Mouse (Mus musculus) cerebellum, adult 11-12 months (tissue): ENCODE results near the gene Irs2.

Source experiments
- DNase-seq: peaks from one replicate; pipeline ENCODE4 v3.0.0; 2022

The Irs2 gene

DNA sequence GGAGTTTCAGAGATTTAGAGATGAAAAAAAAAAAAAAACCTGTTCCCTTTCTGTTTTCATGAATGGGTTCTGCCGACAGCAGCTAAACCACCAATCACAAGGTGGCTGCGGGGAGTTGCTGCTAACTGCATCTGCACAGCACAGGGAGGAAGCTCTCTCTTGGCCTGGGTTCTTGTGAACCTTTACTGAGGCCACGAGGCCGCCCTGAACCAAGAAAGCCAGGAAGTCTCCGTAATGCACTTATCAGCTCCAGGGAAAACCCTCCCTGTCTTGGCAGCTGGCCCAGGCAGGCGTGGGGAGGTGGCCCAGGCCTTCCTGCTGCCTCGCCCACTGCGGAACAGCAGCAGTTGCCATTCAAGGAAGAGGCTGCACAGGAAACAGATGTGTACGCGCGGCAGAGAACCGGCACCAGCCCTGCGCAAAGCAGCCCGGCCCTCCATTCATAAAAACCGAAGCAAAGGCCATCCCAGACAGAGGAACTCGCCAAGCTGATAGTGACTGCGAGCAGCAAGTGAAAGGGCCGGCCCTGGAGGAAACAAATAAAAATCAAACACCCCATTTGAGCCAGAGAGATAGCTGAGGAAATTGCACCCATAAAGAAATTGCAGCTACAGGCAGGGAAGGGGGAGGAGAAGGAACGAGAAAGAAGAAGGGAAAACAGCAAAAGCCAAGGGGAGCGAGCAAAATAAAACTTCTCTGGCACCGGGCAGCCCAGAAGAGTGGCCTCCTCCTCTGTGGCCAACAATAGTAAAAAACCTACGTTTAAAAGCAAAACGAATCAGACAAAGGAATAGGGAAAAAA lies 62.1 kb downstream of the Irs2 start:
- DNase-seq = no peak

DNA sequence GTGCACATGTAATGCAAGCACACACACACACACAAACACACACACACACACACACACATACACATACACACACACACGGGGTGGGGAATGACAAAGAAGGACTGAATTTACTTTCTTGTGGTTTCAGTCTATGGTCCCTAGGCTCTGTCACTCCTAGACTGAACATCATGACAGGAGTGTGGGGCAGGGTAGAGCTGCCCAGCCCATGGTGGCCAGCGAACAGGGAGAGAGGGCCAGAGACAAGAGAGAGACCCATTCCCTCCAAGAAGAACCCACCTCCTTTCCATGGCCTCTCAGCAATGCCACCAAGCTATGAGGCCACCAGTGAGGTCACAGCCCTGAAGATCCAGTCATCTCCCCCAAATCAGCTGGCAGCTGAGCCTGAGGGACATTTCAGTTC lies 62.8 kb downstream of the Irs2 start:
- no peak for DNase-seq

DNA sequence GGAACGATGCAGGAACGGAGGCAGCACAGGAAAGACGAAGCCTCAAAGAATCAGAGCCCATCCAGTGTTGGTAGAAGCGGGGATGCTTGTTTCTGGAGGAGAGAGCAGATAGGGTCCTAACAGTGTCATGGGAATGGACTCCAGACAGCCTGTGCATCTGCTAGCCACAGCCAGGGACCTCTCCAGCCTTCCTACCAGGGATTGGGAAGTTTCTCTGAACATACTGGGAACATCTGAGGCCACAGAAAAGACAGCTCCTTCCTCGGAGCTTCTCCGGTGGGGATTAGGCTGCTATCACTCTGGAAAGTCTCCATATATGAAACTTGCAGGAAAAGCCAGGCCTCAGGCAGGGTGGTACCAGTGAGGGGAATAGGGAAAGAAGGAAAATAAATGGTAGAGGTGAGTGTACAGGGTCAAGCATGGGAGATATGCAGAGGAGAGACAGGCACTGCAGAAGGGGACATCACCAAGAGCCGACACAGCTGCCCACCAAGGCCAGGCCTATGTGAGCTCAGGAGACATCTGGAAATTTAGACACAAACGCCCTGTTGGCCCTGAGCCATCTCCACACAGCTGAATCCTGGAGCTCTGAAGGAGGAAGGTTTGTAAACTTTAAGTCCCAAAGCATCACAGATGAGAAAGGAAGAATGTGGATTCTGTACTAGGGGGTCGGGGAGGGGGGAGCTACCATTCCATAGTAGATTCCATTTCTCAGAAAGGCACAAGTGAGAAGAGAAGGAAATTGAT lies 64.8 kb downstream of the Irs2 start:
- DNase-seq = no peak

DNA sequence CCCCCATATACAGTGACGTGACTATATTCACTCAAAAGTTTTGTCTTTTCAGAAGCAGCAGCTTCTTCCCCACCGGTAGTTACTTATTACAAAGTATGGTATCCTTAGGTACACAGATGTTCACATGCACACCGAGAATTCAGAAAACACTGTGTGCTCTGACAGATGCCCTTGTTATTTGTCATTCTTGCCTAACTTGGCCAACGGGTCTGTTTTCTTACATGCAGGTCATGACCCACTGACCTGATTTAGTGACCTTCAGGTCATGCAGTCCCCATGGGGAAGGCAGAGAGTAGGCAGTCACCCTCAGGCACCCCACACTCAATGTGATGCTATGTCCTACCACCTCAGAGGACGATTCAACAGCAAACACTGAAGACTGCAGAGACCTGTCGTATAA lies 68.4 kb downstream of the Irs2 start:
- DNase-seq = no peak

DNA sequence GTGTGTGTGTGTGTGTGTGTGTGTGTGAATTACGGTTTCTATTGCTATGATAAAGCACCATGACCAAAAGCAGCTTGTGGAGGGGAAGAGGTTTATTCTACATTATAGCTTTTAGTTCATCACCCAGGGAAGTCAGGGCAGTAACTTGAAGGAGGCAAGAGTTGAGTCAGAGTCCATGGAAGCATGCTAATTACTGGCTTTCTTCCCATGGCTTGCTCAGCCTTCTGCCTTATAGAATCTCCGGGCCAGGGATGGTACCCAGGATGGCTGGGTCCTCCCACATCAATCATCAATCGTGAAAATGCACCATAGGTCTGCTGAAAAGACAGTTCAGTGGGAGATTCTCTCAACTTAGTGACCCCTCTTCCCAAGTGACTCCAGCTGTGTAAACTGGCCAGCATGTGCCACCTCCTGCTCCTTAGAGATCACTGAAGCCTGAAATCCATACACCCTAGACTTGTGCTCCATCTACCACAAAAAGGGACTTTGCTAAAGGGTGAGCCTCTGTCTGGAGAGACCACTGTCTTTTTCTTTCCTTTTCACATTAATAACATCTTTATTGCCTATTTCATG lies 69.0 kb downstream of the Irs2 start:
- no peak for DNase-seq

DNA sequence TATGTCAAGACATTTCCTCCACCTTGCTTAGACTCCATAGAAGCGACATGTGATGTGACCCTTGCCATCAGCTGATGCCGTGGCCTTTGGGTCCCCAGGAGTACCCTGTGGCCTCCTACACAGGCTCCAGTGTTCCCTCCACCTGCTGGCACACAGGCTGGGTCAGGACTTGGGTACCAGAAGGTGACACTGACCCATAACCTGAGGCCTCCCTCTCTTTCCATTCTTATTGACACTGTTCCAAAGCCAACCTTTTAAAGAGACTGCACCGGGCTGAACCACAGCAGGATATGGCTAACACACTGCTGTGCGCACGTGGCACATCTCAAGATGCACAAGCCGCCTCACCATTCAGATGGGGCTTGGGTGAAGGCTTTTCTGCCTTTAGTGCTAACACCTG lies 70.0 kb downstream of the Irs2 start:
- no peak for DNase-seq

DNA sequence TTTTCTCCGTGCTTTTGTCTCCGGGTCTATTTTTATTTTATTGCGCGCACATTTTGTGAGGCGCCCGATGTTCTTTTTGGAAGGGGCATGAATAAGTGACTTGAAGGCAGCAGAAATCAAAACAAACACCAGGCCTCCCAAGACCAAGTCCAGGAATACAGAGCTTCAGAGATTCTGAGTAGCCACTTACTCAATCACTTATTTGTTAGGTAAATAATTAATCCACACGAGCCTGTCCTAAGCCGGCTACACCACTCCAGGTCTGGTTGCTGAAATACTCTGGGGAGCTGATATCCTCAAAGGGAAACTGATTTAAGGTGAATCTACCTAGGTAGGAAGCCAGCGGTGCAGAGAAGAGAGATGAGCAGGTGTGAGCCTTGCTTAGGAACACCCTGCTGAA lies 71.6 kb downstream of the Irs2 start:
- DNase-seq = no peak

DNA sequence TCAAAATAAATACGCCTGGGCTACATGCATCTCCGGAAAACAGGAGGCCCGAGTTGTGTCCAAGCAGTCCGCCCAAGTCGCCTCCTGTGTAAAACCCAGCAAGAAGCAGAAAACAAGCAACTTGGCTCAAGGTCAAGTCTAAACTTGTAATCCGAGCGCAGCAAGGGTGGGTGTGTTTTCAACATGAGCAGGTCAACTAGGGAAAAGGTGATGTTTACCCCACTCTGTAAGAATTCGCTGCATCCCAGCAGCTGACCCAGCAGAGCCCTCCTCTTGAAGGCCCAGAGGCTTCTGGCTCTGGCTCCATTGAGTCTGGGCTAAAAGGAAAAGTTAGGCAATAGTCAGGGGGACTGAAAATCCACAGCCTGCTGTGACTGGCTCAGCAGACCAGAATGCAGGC lies 73.0 kb downstream of the Irs2 start:
- no peak for DNase-seq
